Mouse (Mus musculus): ENCODE data around the gene Olfr66.

DNA sequence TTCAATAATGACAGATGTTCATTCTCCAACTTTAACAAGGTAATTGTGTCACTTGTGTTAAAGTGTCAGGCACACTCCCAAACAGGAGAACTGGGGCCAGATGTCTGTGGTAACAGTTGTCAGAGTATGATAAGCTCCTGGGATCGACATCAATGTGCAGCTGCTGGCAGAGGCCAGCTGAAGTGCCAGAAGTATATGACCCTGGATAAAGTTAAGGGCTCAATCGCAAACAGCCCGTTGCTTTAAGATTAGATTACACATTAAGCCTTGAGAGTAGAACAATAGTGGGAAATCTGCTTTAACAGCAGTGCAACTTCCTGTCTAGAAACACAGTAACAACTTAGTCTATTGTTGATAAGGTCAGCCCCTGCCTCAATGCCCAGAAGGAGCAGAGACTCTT lies 24.0 kb upstream of the Olfr66 start:
- TF ChIP-seq POLR2A (IDR thresholded peaks at IDR 0.05; ENCODE audit: borderline replicate concordance, low read depth, low read length) (no peak), CTCF (IDR thresholded peaks at IDR 0.05; ENCODE audit: low read depth, low read length) (no peak)
